Mouse (Mus musculus) heart, postnatal 10 days (tissue): ENCODE measurements at regions not wholly inside any gene's neighbourhood (a gene's known extent, or its start where the extent isn't known, plus 50 kb on each side); places are given as distances from the start of the nearest gene placed in this dataset.
A peak's percentile ranks its signal among the peaks of the same experiment; 100 is the strongest.

Source experiments
- DNase-seq, 2 experiments: peaks; one replicate each; pipeline ENCODE4 v3.0.0; 2021
- intact Hi-C: fragments of 180-260 bp; cut with DNase I; formaldehyde crosslinking; loops from one replicate; pipeline ENCODE4 v1.15.1; 2025

DNA sequence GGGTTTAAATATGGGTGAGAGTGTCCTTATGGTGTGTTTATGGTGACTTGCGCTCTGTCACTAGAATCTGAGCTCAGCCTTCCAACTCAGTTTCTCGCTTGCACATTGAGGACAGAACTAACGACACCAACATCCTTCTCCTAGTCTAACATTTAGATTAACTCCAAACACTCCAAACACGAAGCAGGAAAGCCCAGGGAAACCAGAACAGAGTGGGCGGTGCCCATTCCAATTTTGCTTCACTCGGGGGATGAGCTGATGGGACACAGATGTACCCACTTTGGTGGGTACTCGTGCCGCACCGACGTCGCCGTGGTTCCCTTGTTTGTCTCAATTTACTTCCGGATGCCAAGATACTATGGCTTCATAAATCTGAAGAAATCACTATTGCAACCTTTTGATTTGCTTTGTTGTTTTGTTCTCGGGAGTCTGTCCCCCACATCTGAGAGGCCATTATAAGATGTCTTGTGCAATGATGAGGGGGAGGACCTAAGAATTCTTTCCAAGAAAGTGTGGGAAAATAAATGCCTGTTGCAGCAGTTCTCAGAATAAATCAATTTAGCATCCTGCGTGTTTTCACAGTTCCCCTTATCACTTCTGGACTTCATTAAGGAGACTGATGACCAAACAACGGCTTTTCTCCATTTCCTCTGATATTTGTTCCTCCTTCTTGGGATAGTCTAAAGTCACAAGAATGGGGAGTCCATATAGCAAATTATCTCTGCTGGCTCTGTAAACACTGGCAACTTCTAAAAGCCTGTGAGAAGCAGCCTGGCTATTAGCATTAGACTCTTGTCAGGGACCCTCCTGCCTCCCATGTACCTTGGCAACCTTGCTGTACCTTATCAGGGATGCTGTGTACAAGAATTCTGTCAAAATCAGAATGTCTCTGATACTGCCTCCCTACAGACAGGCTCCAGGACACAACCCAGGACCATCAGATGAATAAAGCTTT, 96.2 kb upstream of the Klf9 start:
- no peak for DNase-seq
- intact Hi-C loops = no loop called here

GRCm38 (mm10) chr19:23051456-23051855, 89.6 kb upstream of the Klf9 start:
- no peak for DNase-seq
- intact Hi-C loops = no loop called here

DNA sequence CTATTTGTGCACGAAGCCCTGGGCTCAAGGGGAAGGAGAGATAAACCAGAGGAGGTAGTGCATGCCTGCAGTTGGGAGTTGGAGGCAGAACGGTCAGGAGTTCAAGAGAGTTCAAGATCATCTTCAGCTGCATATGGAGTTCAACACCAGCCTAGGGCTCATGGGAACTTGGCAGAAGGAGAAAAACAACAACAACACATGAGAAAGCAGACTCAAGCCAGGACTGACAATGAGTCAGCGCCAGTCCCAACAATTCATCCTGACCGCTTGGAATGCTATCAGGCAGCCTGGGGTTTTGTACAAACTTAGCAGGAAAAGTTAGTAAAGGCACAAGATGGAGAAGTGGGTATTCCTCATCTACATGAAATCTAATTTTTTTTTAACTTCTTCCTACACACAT, 86.6 kb upstream of the Klf9 start:
- DNase-seq = no peak

DNA sequence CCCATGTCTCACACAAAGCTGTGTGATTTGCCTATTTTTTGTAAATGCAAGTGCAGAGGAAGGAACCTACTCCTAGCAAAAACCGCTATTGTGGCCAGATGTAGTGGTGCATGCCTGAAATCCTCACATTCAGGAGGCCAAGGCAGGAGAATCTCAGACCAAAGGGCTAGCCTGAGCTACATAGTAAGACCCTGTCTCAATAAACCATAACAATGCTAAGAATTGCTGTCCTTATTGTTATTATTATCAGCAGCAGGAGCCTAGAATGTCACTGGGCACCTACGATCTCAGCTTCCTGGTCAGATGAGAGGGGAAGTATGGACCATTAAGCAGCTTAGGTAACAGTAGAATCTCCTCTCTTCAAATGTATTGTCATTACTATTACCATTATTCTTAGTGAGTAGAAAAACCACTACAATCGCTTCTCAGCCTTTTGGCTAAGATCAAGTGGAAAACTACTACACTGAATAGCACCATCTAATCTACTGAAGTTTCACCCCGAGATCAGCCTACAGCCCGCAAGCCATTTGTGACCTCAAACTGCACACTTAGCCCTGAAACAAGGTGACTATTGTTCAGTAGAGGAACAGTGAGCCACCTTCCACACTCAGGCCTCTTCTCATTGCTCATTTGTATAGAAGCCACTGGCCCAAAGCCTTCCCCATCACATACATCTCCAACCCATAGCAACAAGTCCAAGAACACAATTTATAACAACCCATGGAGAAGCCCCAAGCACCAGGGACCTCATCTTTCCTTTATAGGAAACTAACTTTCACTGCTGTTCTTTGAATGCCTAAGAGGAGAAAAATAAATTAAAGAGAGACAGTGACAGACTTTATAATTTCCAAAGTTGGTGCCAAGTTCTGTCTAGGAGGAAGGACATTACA, 84.9 kb upstream of the Klf9 start:
- no peak for DNase-seq
- intact Hi-C loops = no loop called here

More for the DNA sequence above, 86.6 kb upstream of the Klf9 start:
- intact Hi-C loops = no loop called here

GRCm38 (mm10) chr19:23056851-23057707, 83.9 kb upstream of the Klf9 start:
- peak; percentile 84 to 86 for DNase-seq
- intact Hi-C loops = loop anchor here (1.0 kb wide), 1 partner anchor 76 kb away; no protein-coding TSS in a partner anchor

GRCm38 (mm10) chr19:23057739-23058501, 83.1 kb upstream of the Klf9 start:
- intact Hi-C loops = loop anchor here (1.0 kb wide), 1 partner anchor 75 kb away; no protein-coding TSS in a partner anchor
- peak; percentile 44 to 49 for DNase-seq

- DNase-seq = peak in 1 of 2 experiments; percentile 30
- intact Hi-C loops = no loop called here
Observed at GRCm38 (mm10) chr19:23058502-23058900, 82.5 kb upstream of the Klf9 start.

DNA sequence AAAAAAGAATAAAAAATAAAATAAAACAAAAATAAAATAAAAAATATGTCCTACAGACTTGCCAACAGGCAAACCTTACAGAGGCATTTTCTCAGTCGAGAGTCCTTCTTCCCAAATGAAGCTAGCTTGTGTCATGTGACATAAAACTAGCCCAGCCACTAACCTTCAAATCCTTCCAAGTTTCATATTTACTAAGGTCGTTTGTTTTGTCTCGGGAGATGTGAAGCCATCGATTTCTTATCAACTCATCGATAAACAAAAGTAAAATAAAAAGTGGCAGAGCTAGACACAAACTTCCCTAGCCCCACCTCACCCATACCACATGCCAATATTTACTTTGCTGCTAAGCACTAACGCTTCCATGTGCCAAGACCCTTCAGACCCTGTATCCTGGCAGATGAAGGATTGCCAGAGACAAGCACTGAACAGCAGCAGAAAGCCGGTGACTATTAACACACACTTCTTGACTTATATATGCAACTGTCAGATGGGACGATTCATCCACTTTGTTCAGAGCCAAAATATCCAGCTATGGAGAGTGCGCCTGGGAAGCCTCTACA, 79.9 kb upstream of the Klf9 start:
- no peak for DNase-seq
- intact Hi-C loops = no loop called here

- intact Hi-C loops = no loop called here
- no peak for DNase-seq
Observed at GRCm38 (mm10) chr19:23061906-23062305, 79.1 kb upstream of the Klf9 start.

GRCm38 (mm10) chr19:23062851-23063250, 78.2 kb upstream of the Klf9 start:
- no peak for DNase-seq
- intact Hi-C loops = no loop called here

DNA sequence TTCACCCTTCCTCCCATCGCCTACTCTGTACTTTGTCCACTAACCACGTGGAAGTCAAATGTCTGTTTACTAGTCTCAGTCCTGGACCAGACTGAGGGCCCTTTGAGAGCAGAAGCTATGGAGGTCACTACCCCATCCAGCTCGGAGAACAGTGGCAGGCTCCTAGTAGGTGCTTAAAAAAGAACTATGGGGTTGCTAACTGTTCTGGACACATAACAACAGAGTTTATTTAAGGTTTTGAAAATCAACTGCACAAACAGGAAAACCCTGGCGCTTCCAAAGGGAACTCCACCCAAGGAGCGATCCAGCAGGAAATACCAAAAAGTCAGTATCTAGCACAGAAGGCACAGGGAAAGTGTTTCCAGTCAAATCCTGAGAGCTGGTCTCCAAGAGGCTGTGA, 75.5 kb upstream of the Klf9 start:
- intact Hi-C loops = loop anchor here (2.0 kb wide), 1 partner anchor 149 kb away; no protein-coding TSS in a partner anchor
- DNase-seq = peak; percentile 62 to 68

- no peak for DNase-seq
- intact Hi-C loops = no loop called here
Observed at GRCm38 (mm10) chr19:23066726-23067125, 74.3 kb upstream of the Klf9 start.

DNA sequence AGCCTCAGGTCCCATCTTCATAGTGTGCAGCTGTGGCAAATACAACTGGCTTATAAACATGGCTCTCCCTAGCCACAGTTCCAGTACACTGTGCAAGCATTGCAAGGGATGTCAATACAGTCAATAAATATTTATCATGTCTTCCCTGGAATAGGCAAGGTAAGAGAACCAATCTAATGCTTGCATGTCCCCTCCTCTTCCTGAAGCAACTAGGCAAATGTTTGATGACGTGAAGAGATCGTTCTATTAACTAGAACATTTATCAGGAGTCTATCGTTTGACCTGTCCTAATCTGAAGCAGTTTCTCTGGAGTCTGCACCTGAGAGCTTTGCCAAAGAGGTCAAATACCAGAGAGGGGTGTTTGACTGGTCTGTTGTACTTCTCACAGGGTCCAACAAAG, 72.4 kb upstream of the Klf9 start:
- DNase-seq = no peak
- intact Hi-C loops = no loop called here

GRCm38 (mm10) chr19:23069656-23070055, 71.4 kb upstream of the Klf9 start:
- intact Hi-C loops = no loop called here
- DNase-seq = no peak

DNA sequence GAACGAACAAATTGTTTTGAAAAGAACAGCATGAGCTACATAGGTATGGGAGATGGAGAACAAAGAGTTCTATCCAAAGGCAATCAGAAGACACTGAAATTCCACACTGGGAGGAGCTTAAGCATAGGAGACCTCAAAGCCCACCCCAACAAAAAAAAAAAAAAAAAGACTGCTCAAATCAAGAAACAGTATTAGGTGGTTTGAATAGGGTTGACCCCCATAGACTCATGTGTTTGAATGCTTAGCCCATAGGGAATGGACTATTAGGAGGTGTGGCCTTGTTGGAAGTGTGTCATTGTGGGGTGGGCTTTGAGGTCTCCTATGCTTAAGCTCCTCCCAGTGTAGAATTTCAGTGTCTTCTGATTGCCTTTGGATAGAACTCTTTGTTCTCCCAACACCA, 70.0 kb upstream of the Klf9 start:
- DNase-seq = no peak
- intact Hi-C loops = no loop called here

- no peak for DNase-seq
- intact Hi-C loops = no loop called here
Observed at GRCm38 (mm10) chr19:23074602-23075570, 66.1 kb upstream of the Klf9 start.

DNA sequence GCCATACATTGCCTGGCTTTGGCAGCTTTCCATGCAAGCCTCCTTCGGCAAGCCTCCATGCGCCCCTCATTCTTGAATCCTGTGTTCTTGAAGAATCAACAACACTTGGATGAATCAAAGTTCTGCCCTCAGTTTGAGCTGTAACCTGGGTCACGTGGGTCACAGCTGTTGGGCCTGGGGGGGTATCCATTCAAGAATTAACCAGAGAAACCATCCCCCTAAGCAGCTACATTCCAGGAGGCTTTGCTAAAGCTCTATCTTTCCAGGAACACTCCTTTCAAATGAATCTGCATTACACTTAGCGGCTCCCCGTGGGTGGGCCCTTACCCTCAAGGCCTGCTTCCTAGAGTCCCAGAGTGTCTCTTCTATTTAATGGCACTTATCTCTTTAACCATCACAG, 65.2 kb upstream of the Klf9 start:
- DNase-seq = no peak
- intact Hi-C loops = no loop called here

DNA sequence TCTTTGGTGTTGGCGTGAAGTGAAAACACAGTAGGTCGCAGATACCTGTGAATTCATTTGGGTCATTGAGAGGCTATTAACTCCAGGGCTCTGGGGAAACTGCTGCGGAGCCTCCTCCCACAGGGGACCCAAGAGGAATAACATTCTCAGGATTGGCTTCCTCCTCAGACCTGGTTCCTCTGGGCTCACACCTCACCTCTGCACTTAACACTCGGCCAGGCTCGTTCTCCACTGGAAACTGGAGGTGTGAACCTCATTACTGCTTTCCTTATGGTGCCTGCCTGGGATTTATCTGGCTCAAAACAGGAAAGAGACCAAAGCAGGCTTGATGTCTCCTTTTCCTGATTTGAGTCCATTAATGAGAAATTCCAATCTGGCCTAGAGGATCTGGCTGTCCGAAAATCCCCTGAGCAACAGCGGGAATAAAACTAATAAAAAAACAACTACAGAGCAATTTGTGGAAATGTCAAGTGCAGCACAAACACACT, 55.8 kb upstream of the Klf9 start:
- intact Hi-C loops = loop anchor here (5.0 kb wide), 1 partner anchor 47 kb away; no protein-coding TSS in a partner anchor
- no peak for DNase-seq
